Mouse (Mus musculus): ENCODE data around the gene Lce1b. TPM values are rescaled to one million over a fixed set of nuclear protein-coding genes. Genes with fewer than 3 reads are reported as not detected.

The Lce1b gene
- polyA plus RNA-seq, 1 experiment from 2014 or later, result not detected

GRCm38 (mm10) chr3:92609804-92610203 is 46.9 kb downstream of the Lce1b start:
- Histone ChIP-seq H3K9me3 (replicated peaks) (no peaks in the 10 kb centered on the region), H3K4me3 (no peak overlapping the region), H3K9ac (no peak overlapping the region), H3K4me1 (replicated peaks) (no peaks in the 10 kb centered on the region), H3K4me2 (no peak overlapping the region), H3K27me3 (no peaks in the 10 kb centered on the region), H3K27ac (no peak overlapping the region), H3K36me3 (no peaks in the 10 kb centered on the region)
- ATAC-seq (replicated peaks; ENCODE audit: insufficient number of reproducible peaks, insufficient read depth, low FRiP score, low read depth), result no peak
- WGBS, result 23% methylated on average over 1 of the region's 1 CpGs

- H3K36me3 ChIP-seq, result no peaks in the 10 kb centered on the region
- no peak within 1 kb of the TSS for H3K27ac ChIP-seq
- H3K9me3 ChIP-seq (replicated peaks), result no peaks in the 10 kb centered on the region; the same call in 1 of the 2 replicates
- no peak for ATAC-seq (replicated peaks; ENCODE audit: insufficient number of reproducible peaks, insufficient read depth, low FRiP score, low read depth)
- H3K4me3 ChIP-seq, result no peak within 1 kb of the TSS
- H3K9ac ChIP-seq, result no peak within 1 kb of the TSS
- H3K4me2 ChIP-seq, result no peak within 1 kb of the TSS
- H3K4me1 ChIP-seq (replicated peaks), result no peaks in the 10 kb centered on the region
- no peaks in the 10 kb centered on the region for H3K27me3 ChIP-seq
Measured at GRCm38 (mm10) chr3:92607392-92607791, 49.3 kb downstream of the Lce1b start, which contains the start of gene 2210017I01Rik. 2210017I01Rik (minus strand) TSS chr3:92607492.

Other genes with a start within 250 kb of the Lce1b start
- gene Sprr2i, start 248.9 kb downstream of the Lce1b start, polyA plus RNA-seq (2015; fragmentation: Nextera tagmentation; extraction: Ambion mirVana), result not detected in 2 replicates
- not detected in 2 replicates for gene Sprr2j-ps, start 238.8 kb downstream of the Lce1b start, polyA plus RNA-seq (2015; fragmentation: Nextera tagmentation; extraction: Ambion mirVana)
- 5.3 and 5.4 TPM in 2 replicates for gene Gm9774, start 227.5 kb downstream of the Lce1b start, polyA plus RNA-seq (2015; fragmentation: Nextera tagmentation; extraction: Ambion mirVana)
- gene Sprr2k, start 224.3 kb downstream of the Lce1b start, polyA plus RNA-seq (2015; fragmentation: Nextera tagmentation; extraction: Ambion mirVana), result not detected in 2 replicates
- not detected in 2 replicates for gene Sprr1b, start 218.1 kb downstream of the Lce1b start, polyA plus RNA-seq (2015; fragmentation: Nextera tagmentation; extraction: Ambion mirVana)
- gene Sprr3, start 198.2 kb downstream of the Lce1b start, polyA plus RNA-seq (2015; fragmentation: Nextera tagmentation; extraction: Ambion mirVana), result 0.11 TPM in 1 of 2 replicates, not detected in the other
- 0.42 and 2.6 TPM in 2 replicates for gene Sprr1a, start 171.0 kb downstream of the Lce1b start, polyA plus RNA-seq (2015; fragmentation: Nextera tagmentation; extraction: Ambion mirVana)
- not detected in 2 replicates for gene Sprr4, start 156.4 kb downstream of the Lce1b start, polyA plus RNA-seq (2015; fragmentation: Nextera tagmentation; extraction: Ambion mirVana)
- gene 2310046K23Rik, start 122.4 kb downstream of the Lce1b start, polyA plus RNA-seq (2015; fragmentation: Nextera tagmentation; extraction: Ambion mirVana), result not detected in 2 replicates
- gene Ivl, start 83.2 kb downstream of the Lce1b start, polyA plus RNA-seq (2015; fragmentation: Nextera tagmentation; extraction: Ambion mirVana), result 0.09 TPM in 1 of 2 replicates, not detected in the other
- not detected in 2 replicates for gene Smcp, start 67.9 kb downstream of the Lce1b start, polyA plus RNA-seq (2015; fragmentation: Nextera tagmentation; extraction: Ambion mirVana)
- not detected in 2 replicates for gene 2210017I01Rik, start 49.4 kb downstream of the Lce1b start, polyA plus RNA-seq (2015; fragmentation: Nextera tagmentation; extraction: Ambion mirVana)
- not detected in 2 replicates for gene Lce6a, start 35.3 kb downstream of the Lce1b start, polyA plus RNA-seq (2015; fragmentation: Nextera tagmentation; extraction: Ambion mirVana)
- not detected in 2 replicates for gene Lce1a1, start 8.6 kb downstream of the Lce1b start, polyA plus RNA-seq (2015; fragmentation: Nextera tagmentation; extraction: Ambion mirVana)
- gene Lce1a2, start 13.4 kb upstream of the Lce1b start, polyA plus RNA-seq (2015; fragmentation: Nextera tagmentation; extraction: Ambion mirVana), result not detected in 2 replicates
- not detected in 2 replicates for gene Lce1c, start 22.3 kb upstream of the Lce1b start, polyA plus RNA-seq (2015; fragmentation: Nextera tagmentation; extraction: Ambion mirVana)
- gene Lce1d, start 30.3 kb upstream of the Lce1b start, polyA plus RNA-seq (2015; fragmentation: Nextera tagmentation; extraction: Ambion mirVana), result not detected in 2 replicates
- gene Lce1e, start 52.1 kb upstream of the Lce1b start, polyA plus RNA-seq (2015; fragmentation: Nextera tagmentation; extraction: Ambion mirVana), result not detected in 2 replicates
- not detected in 2 replicates for gene Lce1f, start 63.4 kb upstream of the Lce1b start, polyA plus RNA-seq (2015; fragmentation: Nextera tagmentation; extraction: Ambion mirVana)
- gene Gm38119, start 82.2 kb upstream of the Lce1b start, polyA plus RNA-seq (2015; fragmentation: Nextera tagmentation; extraction: Ambion mirVana), result not detected in 2 replicates
- not detected in 2 replicates for gene Lce1g, start 95.4 kb upstream of the Lce1b start, polyA plus RNA-seq (2015; fragmentation: Nextera tagmentation; extraction: Ambion mirVana)
- not detected in 2 replicates for gene Lce1h, start 108.1 kb upstream of the Lce1b start, polyA plus RNA-seq (2015; fragmentation: Nextera tagmentation; extraction: Ambion mirVana)
- not detected in 2 replicates for gene Lce1i, start 122.0 kb upstream of the Lce1b start, polyA plus RNA-seq (2015; fragmentation: Nextera tagmentation; extraction: Ambion mirVana)
- gene Lce1j, start 133.6 kb upstream of the Lce1b start, polyA plus RNA-seq (2015; fragmentation: Nextera tagmentation; extraction: Ambion mirVana), result not detected in 2 replicates
- gene Lce1k, start 151.0 kb upstream of the Lce1b start, polyA plus RNA-seq (2015; fragmentation: Nextera tagmentation; extraction: Ambion mirVana), result not detected in 2 replicates
- gene Kprp, start 170.3 kb upstream of the Lce1b start, polyA plus RNA-seq (2015; fragmentation: Nextera tagmentation; extraction: Ambion mirVana), result not detected in 2 replicates
- not detected in 2 replicates for gene Lce1l, start 194.4 kb upstream of the Lce1b start, polyA plus RNA-seq (2015; fragmentation: Nextera tagmentation; extraction: Ambion mirVana)
- not detected in 2 replicates for gene 2310050C09Rik, start 213.3 kb upstream of the Lce1b start, polyA plus RNA-seq (2015; fragmentation: Nextera tagmentation; extraction: Ambion mirVana)